Mouse (Mus musculus) embryonic fibroblast, embryonic 13.5 days (primary cell): ENCODE measurements around the gene Atp1a1.

Experiments
- CTCF ChIP-seq: IDR thresholded peaks from 2 replicates; pipeline ENCODE4 v1.5.1; 2011; ENCODE audit warnings: mild to moderate bottlenecking, control low read depth, low read length, moderate library complexity, borderline replicate concordance; ENCODE audit not compliant: insufficient read depth
- POLR2A ChIP-seq: IDR thresholded peaks from 2 replicates; pipeline ENCODE4 v1.6.1; 2011; ENCODE audit warnings: low read depth, mild to moderate bottlenecking, control low read depth, low read length, moderate library complexity

GRCm38 (mm10) chr3:101593266-101593651, 11.2 kb downstream of the Atp1a1 start:
- TF ChIP-seq CTCF (no peak), POLR2A (no peak)
